ENCODE assay signal across 11 mouse cellular contexts in the genomic region with DNA sequence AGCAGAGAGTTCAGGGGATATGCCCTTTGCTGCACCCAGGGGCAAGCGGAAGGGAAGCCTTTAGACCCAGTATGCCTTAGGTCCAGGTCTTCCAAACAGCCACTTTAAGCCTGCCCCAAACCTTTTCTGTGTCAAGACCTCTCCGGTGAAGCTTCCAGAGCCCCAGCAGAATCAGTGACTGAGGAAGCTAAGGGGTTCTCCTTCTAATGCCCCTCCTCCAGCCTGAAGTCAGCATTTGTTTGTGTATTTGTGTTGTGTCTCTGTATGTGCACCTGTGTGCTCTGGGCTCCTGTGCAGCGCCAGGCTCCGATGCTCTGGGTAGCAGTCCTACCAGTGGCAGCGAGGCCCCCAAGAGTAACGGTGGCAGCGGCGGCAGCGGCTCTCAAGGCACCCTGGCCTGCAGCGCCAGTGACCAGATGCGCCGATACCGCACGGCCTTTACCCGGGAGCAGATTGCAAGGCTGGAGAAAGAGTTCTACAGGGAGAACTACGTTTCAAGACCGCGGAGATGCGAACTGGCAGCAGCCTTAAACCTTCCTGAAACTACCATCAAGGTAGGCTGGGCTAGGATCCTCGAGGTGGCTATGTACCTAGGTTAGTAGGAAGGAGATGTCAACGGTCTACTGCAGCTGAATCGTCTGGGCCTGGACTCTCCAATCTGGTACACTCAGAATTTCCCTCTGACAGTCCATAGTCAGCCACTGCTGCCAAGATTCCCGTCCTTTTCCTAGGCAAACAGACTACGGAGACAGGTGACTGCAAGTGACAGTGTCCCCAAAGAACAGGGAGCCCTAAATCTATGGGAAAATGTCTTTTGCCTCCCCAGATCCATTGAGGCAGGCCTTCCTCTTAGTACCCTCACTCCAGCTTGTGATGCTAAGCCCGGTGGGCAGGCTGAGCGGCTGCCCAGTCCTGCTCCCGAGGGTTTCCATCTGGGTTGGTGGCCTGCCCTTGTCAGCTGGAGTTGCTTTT. TPM values are rescaled to one million over a fixed set of nuclear protein-coding genes. Genes with fewer than 3 reads are reported as not detected.
DNase-seq lines count a peak whose midpoint lies in the region; ATAC-seq and TF ChIP-seq lines count a peak whose summit lies in the region.
"Had no signal": no experiment of that assay in that cellular context is flagged by ENCODE, and none has a peak within 500 bp of the region (broad histone marks: within the 10 kb centered on the region; RNA-seq: fewer than 3 reads in every experiment).

No protein-coding gene starts in this region.

- no peaks in the 10 kb centered on the region for H3K9me3 ChIP-seq in lung, postnatal 0 days (ENCODE audit: low read length)
- no peaks in the 10 kb centered on the region for H3K9me3 ChIP-seq in intestine, postnatal 0 days (ENCODE audit: control insufficient read depth)
- H3K9me3 ChIP-seq in neural tube, embryonic 15.5 days (replicated peaks), result no peaks in the 10 kb centered on the region

- TF ChIP-seq EP300 in lung, postnatal 0 days (IDR thresholded peaks at IDR 0.05), result no peak

- intact Hi-C loops in gastrocnemius, adult 2 months (cut with DNase I), result no loop called here

- H3K4me3 ChIP-seq in gastrocnemius, adult 2 months, result peak overlapping the region; percentile 66
- no peak overlapping the region for H3K4me3 ChIP-seq in lung, postnatal 0 days (ENCODE audit: low read depth, low read length)
- peak overlapping the region; percentile 36 for H3K4me3 ChIP-seq in intestine, postnatal 0 days (ENCODE audit: low read depth, low read length)
- no peak overlapping the region for H3K4me3 ChIP-seq in neural tube, embryonic 15.5 days (replicated peaks)

- H3K36me3 ChIP-seq in lung, postnatal 0 days (ENCODE audit: insufficient read depth, low read length), result no peaks in the 10 kb centered on the region
- no peaks in the 10 kb centered on the region for H3K36me3 ChIP-seq in intestine, postnatal 0 days (ENCODE audit: control insufficient read depth, insufficient read depth)
- no peaks in the 10 kb centered on the region for H3K36me3 ChIP-seq in neural tube, embryonic 15.5 days

- no peak for ATAC-seq in lung, postnatal 0 days
- ATAC-seq in intestine, postnatal 0 days, result no peak
- ATAC-seq in neural tube, embryonic 15.5 days (ENCODE audit: low FRiP score), result no peak

- no peak overlapping the region for H3K27ac ChIP-seq in gastrocnemius, adult 2 months
- no peak overlapping the region for H3K27ac ChIP-seq in lung, postnatal 0 days (ENCODE audit: low read length)
- no peak overlapping the region for H3K27ac ChIP-seq in intestine, postnatal 0 days (ENCODE audit: low read depth, low read length)
- H3K27ac ChIP-seq in neural tube, embryonic 15.5 days (replicated peaks), result no peak overlapping the region

- no peak for TF ChIP-seq CTCF in gastrocnemius, adult 2 months (IDR thresholded peaks at IDR 0.05)
- no peak for TF ChIP-seq CTCF in lung, postnatal 0 days (IDR thresholded peaks at IDR 0.05)
- TF ChIP-seq CTCF in intestine, postnatal 0 days (IDR thresholded peaks at IDR 0.05; ENCODE audit: low read depth), result no peak

- H3K27me3 ChIP-seq in lung, postnatal 0 days (replicated peaks; ENCODE audit: insufficient read depth, low read length), result peaks cover 91% of the 10 kb centered on the region
- H3K27me3 ChIP-seq in intestine, postnatal 0 days (replicated peaks; ENCODE audit: control insufficient read depth, insufficient read depth, low read length), result peaks cover 98% of the 10 kb centered on the region
- H3K27me3 ChIP-seq in neural tube, embryonic 15.5 days (replicated peaks), result peaks cover 92% of the 10 kb centered on the region

- peaks cover 7% of the 10 kb centered on the region; the same call in 1 of the 2 replicates for H3K4me1 ChIP-seq in lung, postnatal 0 days (ENCODE audit: insufficient read depth, low read depth, low read length)
- no peaks in the 10 kb centered on the region for H3K4me1 ChIP-seq in intestine, postnatal 0 days (replicated peaks; ENCODE audit: control insufficient read depth, insufficient read depth, low read length)
- H3K4me1 ChIP-seq in neural tube, embryonic 15.5 days, result peaks cover 14% of the 10 kb centered on the region

- H3K4me2 ChIP-seq in lung, postnatal 0 days (replicated peaks; ENCODE audit: low read depth, low read length), result peak overlapping the region; percentile 51; the same call in 1 of the 2 replicates
- H3K4me2 ChIP-seq in intestine, postnatal 0 days (replicated peaks; ENCODE audit: low read depth), result peak overlapping the region; percentile 55; the same call in 1 of the 2 replicates
- H3K4me2 ChIP-seq in neural tube, embryonic 15.5 days, result peak overlapping the region; percentile 49

- DNase-seq in gastrocnemius, adult 2 months, result no peak
- DNase-seq in gastrocnemius, postnatal 4 days (ENCODE audit: low spot score in 2 of 2), result no peak
- no peak for DNase-seq in lung, postnatal 0 days (ENCODE audit: low spot score)
- DNase-seq in lung, postnatal 4 days, result no peak
- DNase-seq in adrenal gland, postnatal 36 days, result no peak
- no peak for DNase-seq in urinary bladder, postnatal 14 days (ENCODE audit: low spot score)
- DNase-seq: cerebellum, adult 11 months; thymus, adult 18-20 months had no signal

- no peak overlapping the region for H3K9ac ChIP-seq in lung, postnatal 0 days (replicated peaks; ENCODE audit: low read depth)
- H3K9ac ChIP-seq in intestine, postnatal 0 days (ENCODE audit: low read depth, low read length), result no peak overlapping the region
- no peak overlapping the region for H3K9ac ChIP-seq in neural tube, embryonic 15.5 days (replicated peaks)

- WGBS in lung, postnatal 0 days, result 12% methylated on average over 27 of the region's 27 CpGs
- 29% methylated on average over 27 of the region's 27 CpGs for WGBS in intestine, postnatal 0 days
- 6% methylated on average over 27 of the region's 27 CpGs for WGBS in neural tube, embryonic 15.5 days

RNA-seq across cellular contexts. Expression of gene Evx1, which starts 2.4 kb away (rescaled TPM):
- total RNA-seq in gastrocnemius, adult 2 months (2021), result not detected
- total RNA-seq in gastrocnemius, postnatal 4 days (2021), result not detected
- polyA plus RNA-seq in lung, postnatal 0 days (2015; fragmentation: Nextera tagmentation; extraction: Ambion mirVana), result not detected in 2 replicates
- 0.04 TPM in 1 of 2 replicates, not detected in the other for polyA plus RNA-seq in intestine, postnatal 0 days (2015; fragmentation: Nextera tagmentation; extraction: Ambion mirVana)
- polyA plus RNA-seq in neural tube, embryonic 15.5 days (2015; fragmentation: Nextera tagmentation; extraction: Ambion mirVana), result 0.82 and 1.9 TPM in 2 replicates
- total RNA-seq in adrenal gland, postnatal 36 days (2021), result not detected
- polyA plus RNA-seq: liver, embryonic 16.5 days had no signal

RNA-seq across cellular contexts. Expression of gene Hoxa13, which starts 55.0 kb away (rescaled TPM):
- total RNA-seq in gastrocnemius, adult 2 months (2021), result 1 to 10 TPM; 1.5 to 3.8 TPM
- 1 to 10 TPM; 1.1 to 1.3 TPM for total RNA-seq in gastrocnemius, postnatal 4 days (2021)
- polyA plus RNA-seq in lung, postnatal 0 days (2015; fragmentation: Nextera tagmentation; extraction: Ambion mirVana), result 0.12 TPM in 1 of 2 replicates, not detected in the other
- polyA plus RNA-seq in intestine, postnatal 0 days (2015; fragmentation: Nextera tagmentation; extraction: Ambion mirVana), result not detected in 2 replicates
- 0.08 and 0.26 TPM in 2 replicates for polyA plus RNA-seq in neural tube, embryonic 15.5 days (2015; fragmentation: Nextera tagmentation; extraction: Ambion mirVana)
- not detected for total RNA-seq in adrenal gland, postnatal 36 days (2021)
- polyA plus RNA-seq: liver, embryonic 16.5 days had no signal

Comparison
In these comparisons a context has a peak if more than half of its experiments do, and no peak if none do; other contexts are left out.
1. H3K4me3 ChIP-seq: peak in gastrocnemius, adult 2 months (single experiment) and intestine, postnatal 0 days (single experiment); none in lung, postnatal 0 days (single experiment) and neural tube, embryonic 15.5 days (single experiment).
2. Peak in every context shown above with its lines, with median percentiles within 50 percentile points of each other: H3K4me2 ChIP-seq.